Mouse (Mus musculus): Measurements from ENCODE around the gene Gm42791.

Gm42791 gene

GRCm38 (mm10) chr5:148983108-148983664, 11.8 kb downstream of the Gm42791 start:
- in situ Hi-C loops (cut with MboI; ENCODE audit: unreplicated experiment in 2 of 2): loop anchor here (10.0 kb wide), 1 partner anchor 62 kb away; no protein-coding TSS in a partner anchor

- in situ Hi-C loops (cut with MboI; ENCODE audit: unreplicated experiment in 2 of 2): loop anchor here (10.0 kb wide), 1 partner anchor 62 kb away; no protein-coding TSS in a partner anchor
These were observed 12.6 kb downstream of the Gm42791 start for GRCm38 (mm10) chr5:148982396-148982795.

- in situ Hi-C loops (cut with MboI; ENCODE audit: unreplicated experiment in 2 of 2): loop anchor here (10.0 kb wide), 1 partner anchor 64 kb away; no protein-coding TSS in a partner anchor
These were observed 14.3 kb downstream of the Gm42791 start for GRCm38 (mm10) chr5:148980607-148981006.

GRCm38 (mm10) chr5:148978458-148979165, 16.3 kb downstream of the Gm42791 start:
- in situ Hi-C loops (cut with MboI; ENCODE audit: unreplicated experiment in 2 of 2): loop anchor here in 1 of 2 experiments (5.0 kb wide), 1 partner anchor 204 kb away; the partner anchor contains the start of genes Hmgb1 and Uspl1

GRCm38 (mm10) chr5:148977698-148978457, 17.1 kb downstream of the Gm42791 start:
- in situ Hi-C loops (cut with MboI; ENCODE audit: unreplicated experiment in 2 of 2): loop anchor here in 1 of 2 experiments (5.0 kb wide), 1 partner anchor 204 kb away; the partner anchor contains the start of genes Hmgb1 and Uspl1

- in situ Hi-C loops (cut with MboI; ENCODE audit: unreplicated experiment in 2 of 2): loop anchor here in 1 of 2 experiments (5.0 kb wide), 1 partner anchor 205 kb away; the partner anchor contains the start of genes Hmgb1 and Uspl1
These were observed 18.1 kb downstream of the Gm42791 start for GRCm38 (mm10) chr5:148976876-148977275.

GRCm38 (mm10) chr5:148975035-148975434, 19.9 kb downstream of the Gm42791 start:
- in situ Hi-C loops (cut with MboI; ENCODE audit: unreplicated experiment in 2 of 2): loop anchor here in 1 of 2 experiments (5.0 kb wide), 1 partner anchor 207 kb away; the partner anchor contains the start of genes Hmgb1 and Uspl1

GRCm38 (mm10) chr5:148973019-148973668, 21.8 kb downstream of the Gm42791 start:
- in situ Hi-C loops (cut with MboI; ENCODE audit: unreplicated experiment in 2 of 2): no loop called here

GRCm38 (mm10) chr5:148972167-148972566, 22.8 kb downstream of the Gm42791 start:
- in situ Hi-C loops (cut with MboI; ENCODE audit: unreplicated experiment in 2 of 2): no loop called here

GRCm38 (mm10) chr5:148969648-148970047, 25.3 kb downstream of the Gm42791 start:
- in situ Hi-C loops (cut with MboI; ENCODE audit: unreplicated experiment in 2 of 2): no loop called here

GRCm38 (mm10) chr5:148968958-148969576, 25.9 kb downstream of the Gm42791 start:
- in situ Hi-C loops (cut with MboI; ENCODE audit: unreplicated experiment in 2 of 2): no loop called here

GRCm38 (mm10) chr5:148968179-148968578, 26.8 kb downstream of the Gm42791 start:
- in situ Hi-C loops (cut with MboI; ENCODE audit: unreplicated experiment in 2 of 2): no loop called here

- in situ Hi-C loops (cut with MboI; ENCODE audit: unreplicated experiment in 2 of 2): no loop called here
These were observed 28.6 kb downstream of the Gm42791 start for GRCm38 (mm10) chr5:148966395-148966794.

GRCm38 (mm10) chr5:148965691-148966333, 29.1 kb downstream of the Gm42791 start:
- in situ Hi-C loops (cut with MboI; ENCODE audit: unreplicated experiment in 2 of 2): no loop called here

- in situ Hi-C loops (cut with MboI; ENCODE audit: unreplicated experiment in 2 of 2): no loop called here
These were observed 29.8 kb downstream of the Gm42791 start for GRCm38 (mm10) chr5:148965089-148965591.

- in situ Hi-C loops (cut with MboI; ENCODE audit: unreplicated experiment in 2 of 2): no loop called here
These were observed 30.7 kb downstream of the Gm42791 start for GRCm38 (mm10) chr5:148964251-148964650.

- in situ Hi-C loops (cut with MboI; ENCODE audit: unreplicated experiment in 2 of 2): no loop called here
These were observed 34.7 kb downstream of the Gm42791 start for GRCm38 (mm10) chr5:148960211-148960610.

- in situ Hi-C loops (cut with MboI; ENCODE audit: unreplicated experiment in 2 of 2): loop anchor here (5.0 kb wide), 2 partner anchors 68 to 88 kb away; no protein-coding TSS in a partner anchor
These were observed 35.6 kb downstream of the Gm42791 start for GRCm38 (mm10) chr5:148959068-148959990.
